Mouse (Mus musculus): ENCODE data around the gene Rassf3. TPM values are rescaled to one million over a fixed set of nuclear protein-coding genes. Genes with fewer than 3 reads are reported as not detected.
A peak's percentile ranks its signal among the peaks of the same experiment; 100 is the strongest.

The Rassf3 gene
- polyA plus RNA-seq, 1 experiment = 41.2 TPM

GRCm38 (mm10) chr10:121506731-121507583, 30.8 kb upstream of the Rassf3 start:
- peaks cover 6% of the 10 kb centered on the region; the same call in 1 of the 2 replicates for H3K4me1 ChIP-seq (ENCODE audit: control insufficient read depth, insufficient read depth, low read length)
- TF ChIP-seq CTCF (IDR thresholded peaks at IDR 0.05; ENCODE audit: control insufficient read depth, insufficient read depth, low read length) (no peak), POLR2A (IDR thresholded peaks at IDR 0.05; ENCODE audit: borderline replicate concordance, control insufficient read depth, low read depth, low read length) (no peak)
- WGBS = 25% methylated on average over 29 of the region's 29 CpGs
- H3K4me3 ChIP-seq (replicated peaks; ENCODE audit: control insufficient read depth, low read depth, low read length) = no peak overlapping the region
- peak overlapping the region; percentile 3; the same call in 1 of the 2 replicates for H3K27ac ChIP-seq (ENCODE audit: control insufficient read depth, insufficient read depth, low read depth, low read length, poor library complexity)

DNA sequence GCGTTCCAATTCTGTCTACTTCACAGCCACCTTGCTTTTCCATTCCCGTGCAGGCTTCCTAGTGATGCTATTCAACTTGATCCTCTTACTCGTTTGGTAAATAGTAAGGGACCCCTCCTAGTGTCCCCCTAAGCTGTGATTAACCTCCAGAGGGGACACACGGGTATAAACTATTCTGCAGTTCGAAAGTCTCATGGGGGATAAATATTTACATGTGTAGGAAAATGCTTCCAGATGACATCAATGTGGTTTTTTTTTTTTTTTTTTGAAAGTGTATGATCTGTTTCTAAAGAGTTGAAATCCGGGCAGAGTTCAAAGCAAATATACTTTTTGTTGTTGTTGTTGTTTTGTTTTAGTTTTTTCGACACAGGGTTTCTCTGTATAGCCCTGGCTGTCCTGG, 29.8 kb upstream of the Rassf3 start:
- H3K4me3 ChIP-seq (replicated peaks; ENCODE audit: control insufficient read depth, low read depth, low read length) = no peak overlapping the region
- H3K27ac ChIP-seq (ENCODE audit: control insufficient read depth, insufficient read depth, low read depth, low read length, poor library complexity) = no peak overlapping the region
- TF ChIP-seq POLR2A (IDR thresholded peaks at IDR 0.05; ENCODE audit: borderline replicate concordance, control insufficient read depth, low read depth, low read length) = no peak
- TF ChIP-seq CTCF (IDR thresholded peaks at IDR 0.05; ENCODE audit: control insufficient read depth, insufficient read depth, low read length) = no peak
- H3K4me1 ChIP-seq (ENCODE audit: control insufficient read depth, insufficient read depth, low read length) = peaks cover 8% of the 10 kb centered on the region
- WGBS = 62% methylated on average over 7 of the region's 7 CpGs

- Histone ChIP-seq H3K27ac (ENCODE audit: control insufficient read depth, insufficient read depth, low read depth, low read length, poor library complexity) (peak overlapping the region; percentile 89), H3K4me1 (ENCODE audit: control insufficient read depth, insufficient read depth, low read length) (peaks cover 8% of the 10 kb centered on the region), H3K4me3 (replicated peaks; ENCODE audit: control insufficient read depth, low read depth, low read length) (peak overlapping the region; percentile 71)
- WGBS = 18% methylated on average over 35 of the region's 35 CpGs
- TF ChIP-seq CTCF (IDR thresholded peaks at IDR 0.05; ENCODE audit: control insufficient read depth, insufficient read depth, low read length) (no peak), POLR2A (IDR thresholded peaks at IDR 0.05; ENCODE audit: borderline replicate concordance, control insufficient read depth, low read depth, low read length) (peak; percentile 30; the same call in 1 of the 2 replicates)
Measured at GRCm38 (mm10) chr10:121504973-121505911, 29.1 kb upstream of the Rassf3 start.

DNA sequence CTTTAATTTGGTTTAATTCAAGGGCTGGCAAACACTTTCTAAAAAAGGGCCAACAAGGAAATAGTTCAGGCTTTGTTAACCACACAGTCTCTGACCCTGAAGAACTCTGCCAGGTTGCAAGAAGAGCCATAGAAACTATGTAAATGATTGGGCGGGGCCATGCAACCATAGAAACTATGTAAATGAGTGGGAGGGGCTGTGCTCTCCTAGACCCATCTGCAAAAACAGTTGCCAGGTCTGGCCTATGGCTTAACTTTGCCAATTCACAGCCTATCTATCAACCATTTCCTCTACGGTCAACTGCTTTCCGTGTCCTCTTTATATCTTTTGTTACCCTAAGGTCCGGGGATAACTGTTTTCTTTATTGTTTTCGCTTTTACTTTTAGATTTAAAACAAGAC, 25.0 kb upstream of the Rassf3 start:
- TF ChIP-seq CTCF (IDR thresholded peaks at IDR 0.05; ENCODE audit: control insufficient read depth, insufficient read depth, low read length) (no peak), POLR2A (IDR thresholded peaks at IDR 0.05; ENCODE audit: borderline replicate concordance, control insufficient read depth, low read depth, low read length) (no peak)
- H3K4me1 ChIP-seq (ENCODE audit: control insufficient read depth, insufficient read depth, low read length) = peaks cover 4% of the 10 kb centered on the region

GRCm38 (mm10) chr10:121500034-121500433, 23.9 kb upstream of the Rassf3 start:
- 59% methylated on average over 5 of the region's 5 CpGs for WGBS
- TF ChIP-seq POLR2A (IDR thresholded peaks at IDR 0.05; ENCODE audit: borderline replicate concordance, control insufficient read depth, low read depth, low read length) (no peak), CTCF (IDR thresholded peaks at IDR 0.05; ENCODE audit: control insufficient read depth, insufficient read depth, low read length) (no peak)
- no peak overlapping the region for H3K4me3 ChIP-seq (replicated peaks; ENCODE audit: control insufficient read depth, low read depth, low read length)
- H3K27ac ChIP-seq (ENCODE audit: control insufficient read depth, insufficient read depth, low read depth, low read length, poor library complexity) = peak overlapping the region; percentile 9; the same call in 1 of the 2 replicates
- peaks cover 7% of the 10 kb centered on the region for H3K4me1 ChIP-seq (ENCODE audit: control insufficient read depth, insufficient read depth, low read length)

More for the DNA sequence above, 25.0 kb upstream of the Rassf3 start:
- Histone ChIP-seq H3K27ac (ENCODE audit: control insufficient read depth, insufficient read depth, low read depth, low read length, poor library complexity) (peak overlapping the region; percentile 65; the same call in 1 of the 2 replicates), H3K4me3 (replicated peaks; ENCODE audit: control insufficient read depth, low read depth, low read length) (no peak overlapping the region)
- WGBS = 17% methylated on average over 5 of the region's 5 CpGs

DNA sequence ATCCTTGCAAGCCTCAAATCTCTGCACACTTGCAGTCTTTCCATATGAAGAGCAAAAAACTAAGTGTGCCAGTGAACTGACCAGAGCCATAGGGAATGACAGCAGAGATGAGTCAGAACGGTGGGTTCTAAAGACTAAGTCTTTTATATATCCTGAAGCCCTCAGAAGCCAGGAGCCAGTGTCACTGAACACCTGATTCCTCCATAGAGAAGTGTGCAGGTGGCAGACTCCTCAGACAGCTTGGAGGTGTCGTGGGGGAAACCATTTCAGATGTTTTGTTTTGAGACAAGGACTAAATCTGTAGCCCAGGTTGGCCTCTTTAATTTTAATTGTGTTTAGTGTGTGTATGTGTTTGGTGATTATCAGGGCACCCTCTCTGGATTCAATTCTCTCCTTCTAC, 22.9 kb upstream of the Rassf3 start:
- peaks cover 12% of the 10 kb centered on the region for H3K4me1 ChIP-seq (ENCODE audit: control insufficient read depth, insufficient read depth, low read length)
- H3K27ac ChIP-seq (ENCODE audit: control insufficient read depth, insufficient read depth, low read depth, low read length, poor library complexity) = peak overlapping the region; percentile 26; the same call in 1 of the 2 replicates
- H3K4me3 ChIP-seq (replicated peaks; ENCODE audit: control insufficient read depth, low read depth, low read length) = no peak overlapping the region
- 31% methylated on average over 2 of the region's 2 CpGs for WGBS
- TF ChIP-seq POLR2A (IDR thresholded peaks at IDR 0.05; ENCODE audit: borderline replicate concordance, control insufficient read depth, low read depth, low read length) = no peak
- TF ChIP-seq CTCF (IDR thresholded peaks at IDR 0.05; ENCODE audit: control insufficient read depth, insufficient read depth, low read length) = no peak

- Histone ChIP-seq H3K4me1 (ENCODE audit: control insufficient read depth, insufficient read depth, low read length) (peaks cover 12% of the 10 kb centered on the region), H3K4me3 (replicated peaks; ENCODE audit: control insufficient read depth, low read depth, low read length) (no peak overlapping the region), H3K27ac (ENCODE audit: control insufficient read depth, insufficient read depth, low read depth, low read length, poor library complexity) (peak overlapping the region; percentile 85)
- TF ChIP-seq POLR2A (IDR thresholded peaks at IDR 0.05; ENCODE audit: borderline replicate concordance, control insufficient read depth, low read depth, low read length) = no peak
- no peak for TF ChIP-seq CTCF (IDR thresholded peaks at IDR 0.05; ENCODE audit: control insufficient read depth, insufficient read depth, low read length)
- WGBS = 21% methylated on average over 8 of the region's 8 CpGs
Measured at GRCm38 (mm10) chr10:121498481-121498904, 22.3 kb upstream of the Rassf3 start.
